Mouse (Mus musculus) intestine, embryonic 16.5 days (tissue): ENCODE measurements at regions not wholly inside any gene's neighbourhood (a gene's known extent, or its start where the extent isn't known, plus 50 kb on each side); places are given as distances from the start of the nearest gene placed in this dataset.
A peak's percentile ranks its signal among the peaks of the same experiment; 100 is the strongest.

Experiments used
- ATAC-seq: fragments of 200-750 bp; cut with Nextera tagmentation; 2 replicates; pipeline ENCODE4 v1.8.0; 2017; ENCODE audit warnings: moderate TSS enrichment, moderate library complexity
- H3K27ac ChIP-seq: fragments of 300-500 bp; sonication (generic); 2 replicates; pipeline ENCODE4 v1.5.1; 2014; ENCODE audit warnings: mild to moderate bottlenecking, low read length
- H3K27me3 ChIP-seq: fragments of 300-500 bp; sonication (generic); replicated peaks from 2 replicates; pipeline ENCODE4 v1.6.1; 2014; ENCODE audit warnings: low read length, control low read depth, mixed read lengths; ENCODE audit not compliant: control insufficient read depth, insufficient read depth
- H3K36me3 ChIP-seq: fragments of 300-500 bp; sonication (generic); 2 replicates; pipeline ENCODE4 v1.6.1; 2014; ENCODE audit warnings: low read length, control low read depth; ENCODE audit not compliant: control insufficient read depth, insufficient read depth
- H3K4me1 ChIP-seq: fragments of 300-500 bp; sonication (generic); 2 replicates; pipeline ENCODE4 v1.6.1; 2014; ENCODE audit warnings: low read length, control low read depth, mixed read lengths; ENCODE audit not compliant: control insufficient read depth, insufficient read depth
- H3K4me2 ChIP-seq: fragments of 300-500 bp; sonication (generic); 2 replicates; pipeline ENCODE4 v1.6.1; 2014; ENCODE audit warnings: low read depth, low read length, control low read depth
- H3K4me3 ChIP-seq: fragments of 300-500 bp; sonication (generic); 2 replicates; pipeline ENCODE4 v1.5.1; 2014; ENCODE audit warnings: mild to moderate bottlenecking, low read length
- H3K9ac ChIP-seq: fragments of 300-500 bp; sonication (generic); 2 replicates; pipeline ENCODE4 v1.6.1; 2014; ENCODE audit warnings: low read depth, low read length
- H3K9me3 ChIP-seq: fragments of 300-500 bp; sonication (generic); 2 replicates; pipeline ENCODE4 v1.6.1; 2016; ENCODE audit warnings: low read length, control low read depth; ENCODE audit not compliant: control insufficient read depth
- WGBS: fragments of 180-500 bp; shearing (Covaris S2); extraction: QIAGEN DNeasy Blood & Tissue Kit; methylation state at CpG from one replicate; pipeline ENCODE4 v1.1.7; 2014; 5-methylcytosine and 5-hydroxymethylcytosine counted together

DNA sequence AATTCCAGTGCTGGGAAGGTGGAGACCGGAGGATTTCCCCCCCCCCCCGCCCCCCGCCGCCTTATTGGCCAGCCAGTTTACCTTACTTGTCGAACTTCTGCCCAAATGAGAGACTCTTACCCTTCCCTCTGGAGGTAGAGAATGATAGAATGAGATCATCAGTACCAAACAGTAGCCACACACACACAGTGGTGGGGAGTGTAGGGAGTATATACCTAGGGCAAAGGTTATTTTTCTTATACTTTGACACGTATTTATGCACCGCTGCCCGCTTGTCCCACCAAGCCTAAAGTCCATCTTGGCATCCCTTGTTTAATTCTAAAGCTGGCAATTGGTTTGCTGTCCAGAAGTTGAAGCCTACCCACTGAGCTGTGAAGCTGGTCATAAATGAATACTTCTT lies 213.6 kb upstream of the Jag1 start:
- H3K4me3 ChIP-seq: no peak overlapping the region

DNA sequence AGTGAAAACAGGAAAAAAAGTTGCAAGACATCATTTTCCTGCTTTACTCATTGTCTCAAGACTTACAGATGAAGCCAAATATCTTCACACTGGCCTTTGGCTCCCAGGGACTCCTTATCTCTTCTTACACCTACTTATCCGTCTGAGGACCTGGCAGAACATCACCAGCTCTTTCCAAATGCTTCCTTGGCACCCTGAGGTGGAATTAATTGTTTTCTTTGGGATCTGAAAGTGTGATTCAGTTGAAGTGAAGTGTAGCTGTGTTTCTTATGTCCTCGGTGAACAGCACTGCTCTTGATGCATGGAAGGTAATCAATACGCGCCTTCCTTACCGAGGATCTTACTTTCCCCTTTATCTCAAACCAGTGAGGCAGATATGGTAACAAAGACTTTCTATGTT lies 207.0 kb upstream of the Jag1 start:
- no peaks in the 10 kb centered on the region for H3K27me3 ChIP-seq
- H3K27ac ChIP-seq: no peak overlapping the region
- no peak overlapping the region for H3K9ac ChIP-seq
- H3K36me3 ChIP-seq: no peaks in the 10 kb centered on the region
- WGBS: 73% methylated on average over 5 of the region's 5 CpGs
- no peaks in the 10 kb centered on the region for H3K9me3 ChIP-seq
- no peak overlapping the region for H3K4me2 ChIP-seq
- no peak for ATAC-seq
- H3K4me3 ChIP-seq: no peak overlapping the region
- H3K4me1 ChIP-seq: no peaks in the 10 kb centered on the region

More for the DNA sequence above, 213.6 kb upstream of the Jag1 start:
- Histone ChIP-seq H3K27me3 (no peaks in the 10 kb centered on the region), H3K36me3 (no peaks in the 10 kb centered on the region), H3K9ac (no peak overlapping the region), H3K4me2 (no peak overlapping the region), H3K27ac (no peak overlapping the region), H3K9me3 (no peaks in the 10 kb centered on the region), H3K4me1 (no peaks in the 10 kb centered on the region)
- 90% methylated on average over 8 of the region's 8 CpGs for WGBS
- no peak for ATAC-seq

DNA sequence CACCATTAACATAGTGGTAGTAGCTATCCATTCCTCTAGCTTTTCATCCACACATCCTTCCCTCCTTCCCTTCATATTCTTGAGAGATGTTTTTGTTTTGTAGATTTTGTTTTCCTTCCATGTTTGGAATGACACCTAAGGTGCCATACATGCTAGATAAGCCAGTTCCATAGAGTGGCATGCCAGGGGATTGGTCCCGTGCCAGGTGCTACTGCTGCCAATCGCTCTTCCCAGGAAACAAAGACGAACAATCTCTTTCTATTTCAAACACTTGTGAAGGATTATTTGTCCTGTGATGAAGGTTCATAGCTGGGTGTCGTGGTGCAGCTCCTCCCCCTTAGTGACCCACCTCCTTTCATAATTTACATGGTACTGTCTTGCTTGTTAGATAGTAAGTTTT lies 194.1 kb upstream of the Jag1 start:
- Histone ChIP-seq H3K9ac (no peak overlapping the region), H3K9me3 (no peaks in the 10 kb centered on the region), H3K4me3 (no peak overlapping the region), H3K36me3 (no peaks in the 10 kb centered on the region), H3K27ac (no peak overlapping the region), H3K4me1 (no peaks in the 10 kb centered on the region), H3K27me3 (no peaks in the 10 kb centered on the region), H3K4me2 (no peak overlapping the region)
- 70% methylated on average over 4 of the region's 4 CpGs for WGBS
- no peak for ATAC-seq

- Histone ChIP-seq H3K9me3 (no peaks in the 10 kb centered on the region), H3K36me3 (no peaks in the 10 kb centered on the region), H3K9ac (no peak overlapping the region), H3K27ac (no peak overlapping the region), H3K4me1 (no peaks in the 10 kb centered on the region), H3K4me3 (no peak overlapping the region), H3K4me2 (no peak overlapping the region), H3K27me3 (no peaks in the 10 kb centered on the region)
- no peak for ATAC-seq
- 69% methylated on average over 9 of the region's 9 CpGs for WGBS
These were observed 191.7 kb upstream of the Jag1 start for GRCm38 (mm10) chr2:137308116-137308515.

DNA sequence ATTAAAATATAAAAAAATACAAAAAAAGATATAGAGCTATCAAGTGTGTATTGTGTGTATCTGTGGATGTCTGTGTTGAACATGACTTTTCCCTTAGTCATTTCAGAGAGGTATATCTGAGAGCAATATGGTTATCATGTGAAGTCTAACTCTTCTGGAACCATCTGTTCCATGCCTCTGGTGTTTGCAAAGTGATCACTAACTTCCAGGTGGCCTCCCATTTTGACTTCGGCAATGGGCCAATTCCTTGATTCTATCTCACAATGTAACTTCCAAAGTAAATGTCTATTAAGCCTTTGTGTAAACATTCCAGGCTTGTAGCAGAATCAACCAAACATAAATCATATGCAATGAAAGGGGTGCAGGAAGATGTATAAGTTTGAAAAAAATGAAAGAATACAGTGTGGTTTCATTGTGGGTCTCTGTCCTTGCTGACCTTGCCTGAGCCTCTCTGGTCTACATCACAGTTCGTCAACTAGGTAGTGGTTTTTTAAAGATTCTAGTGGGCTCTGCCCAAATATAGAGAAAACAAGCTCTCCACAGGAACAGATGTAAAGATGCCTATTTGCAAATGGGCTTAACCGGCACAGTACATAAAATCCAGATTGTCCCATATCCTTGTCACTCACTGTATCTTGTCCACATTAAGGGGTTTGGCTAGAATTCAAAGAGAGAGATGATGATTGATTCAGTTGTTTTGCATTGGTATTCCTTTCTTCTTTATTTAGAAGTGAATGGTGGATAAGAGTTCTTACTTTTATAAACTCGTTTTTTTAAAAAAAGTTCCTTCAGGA lies 185.2 kb upstream of the Jag1 start:
- Histone ChIP-seq H3K9me3 (no peaks in the 10 kb centered on the region), H3K4me2 (no peak overlapping the region), H3K4me3 (no peak overlapping the region), H3K36me3 (no peaks in the 10 kb centered on the region), H3K27ac (no peak overlapping the region), H3K9ac (no peak overlapping the region), H3K4me1 (0 out of 2 replicates have a peak, but pooled peaks cover 3% of the 10 kb centered on the region), H3K27me3 (no peaks in the 10 kb centered on the region)
- WGBS: 39% methylated on average over 4 of the region's 4 CpGs
- no peak for ATAC-seq

DNA sequence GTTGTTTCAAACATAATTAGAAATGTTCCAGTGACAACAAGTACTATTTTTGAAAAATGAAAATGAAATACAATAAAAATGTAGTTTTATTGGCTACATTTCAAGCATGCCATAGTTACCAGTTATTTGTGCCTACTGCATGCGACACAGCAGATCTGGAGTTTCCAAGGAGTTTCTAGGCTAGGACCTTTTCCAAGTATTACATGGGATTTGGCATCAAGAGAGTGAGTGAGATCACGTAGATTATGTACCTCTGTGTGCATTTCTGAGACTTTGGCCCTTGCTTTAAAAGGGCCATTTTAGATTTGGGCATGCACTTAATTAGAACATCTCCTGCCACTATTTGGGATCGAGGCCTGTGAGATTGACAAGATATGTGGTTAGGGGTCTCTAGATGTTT lies 172.8 kb upstream of the Jag1 start:
- Histone ChIP-seq H3K27me3 (no peaks in the 10 kb centered on the region), H3K4me2 (no peak overlapping the region), H3K27ac (no peak overlapping the region), H3K4me1 (no peaks in the 10 kb centered on the region), H3K4me3 (no peak overlapping the region), H3K9me3 (no peaks in the 10 kb centered on the region), H3K9ac (no peak overlapping the region), H3K36me3 (no peaks in the 10 kb centered on the region)
- 85% methylated on average over 3 of the region's 3 CpGs for WGBS
- no peak for ATAC-seq

- no peak overlapping the region for H3K4me2 ChIP-seq
- no peak overlapping the region for H3K4me3 ChIP-seq
- no peaks in the 10 kb centered on the region for H3K4me1 ChIP-seq
- H3K27me3 ChIP-seq: no peaks in the 10 kb centered on the region
- H3K9ac ChIP-seq: no peak overlapping the region
- no peak overlapping the region for H3K27ac ChIP-seq
- 47% methylated on average over 5 of the region's 5 CpGs for WGBS
- peak; percentile 76 for ATAC-seq
- H3K9me3 ChIP-seq: no peaks in the 10 kb centered on the region
- H3K36me3 ChIP-seq: no peaks in the 10 kb centered on the region
These were observed 155.2 kb upstream of the Jag1 start for GRCm38 (mm10) chr2:137271575-137272180.

DNA sequence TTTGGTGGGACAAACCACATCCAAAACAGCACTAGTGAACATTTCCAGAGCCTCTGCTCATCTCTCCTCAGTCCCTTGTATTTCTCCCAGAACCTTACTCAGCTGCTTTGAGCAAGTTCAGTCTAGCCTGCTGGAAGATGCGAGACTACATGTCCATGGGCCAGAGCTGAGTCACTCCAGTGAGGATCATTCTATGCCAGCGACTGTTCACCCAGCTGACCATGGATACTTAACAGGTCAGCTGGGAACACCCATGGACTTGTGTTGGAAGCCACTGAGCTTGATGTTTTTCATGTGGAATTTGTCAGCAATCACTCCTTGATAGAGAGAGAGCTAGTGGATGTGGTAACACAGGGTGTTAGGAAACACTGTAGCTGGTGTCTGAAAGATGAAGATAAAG lies 146.5 kb upstream of the Jag1 start:
- WGBS: 85% methylated on average over 2 of the region's 2 CpGs
- ATAC-seq: no peak
- Histone ChIP-seq H3K4me1 (no peaks in the 10 kb centered on the region), H3K27me3 (no peaks in the 10 kb centered on the region), H3K9ac (no peak overlapping the region), H3K36me3 (no peaks in the 10 kb centered on the region), H3K9me3 (no peaks in the 10 kb centered on the region), H3K4me2 (no peak overlapping the region), H3K4me3 (no peak overlapping the region), H3K27ac (no peak overlapping the region)

DNA sequence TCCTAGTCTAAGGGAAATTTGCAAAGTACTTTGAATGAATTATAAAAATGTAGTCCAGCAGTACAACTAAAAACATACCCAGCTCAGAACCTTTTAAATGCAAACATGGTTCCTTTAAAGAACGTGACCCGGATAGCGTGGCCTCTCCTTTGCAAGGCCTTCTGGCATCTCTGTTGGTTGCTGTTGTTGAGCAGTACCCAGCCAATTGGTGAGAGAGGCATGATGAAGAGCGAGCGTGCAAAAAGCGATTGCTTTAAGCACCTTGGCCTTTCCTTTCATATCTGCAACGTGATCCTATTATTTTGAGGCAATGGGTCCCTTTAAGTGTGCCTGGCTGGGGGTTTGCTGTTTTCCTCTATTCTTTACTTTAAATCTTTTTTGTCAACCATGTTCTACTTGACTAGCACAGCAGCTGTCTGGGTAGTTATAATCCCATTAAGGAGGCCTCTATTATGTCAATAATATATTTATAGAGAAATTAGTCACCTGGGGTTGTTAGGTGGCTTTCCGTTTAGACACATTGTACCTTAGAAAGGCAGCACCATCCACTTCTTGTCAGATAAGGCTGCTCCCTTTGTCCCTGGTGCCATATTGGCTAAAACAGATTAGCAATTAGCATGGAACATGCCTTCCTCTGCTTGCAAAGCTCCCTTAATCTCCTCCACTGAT lies 141.5 kb upstream of the Jag1 start:
- H3K4me3 ChIP-seq: no peak overlapping the region
- no peak overlapping the region for H3K4me2 ChIP-seq
- WGBS: 90% methylated on average over 8 of the region's 8 CpGs
- H3K4me1 ChIP-seq: no peaks in the 10 kb centered on the region
- H3K27ac ChIP-seq: no peak overlapping the region
- no peak overlapping the region for H3K9ac ChIP-seq
- no peaks in the 10 kb centered on the region for H3K27me3 ChIP-seq
- no peaks in the 10 kb centered on the region for H3K9me3 ChIP-seq
- no peak for ATAC-seq
- H3K36me3 ChIP-seq: no peaks in the 10 kb centered on the region
